Comparison of ENCODE assay signal across 26 mouse cellular contexts in genomic region chr10:67891126-67891525, GRCm38 (mm10). TPM values are rescaled to one million over a fixed set of nuclear protein-coding genes. Genes with fewer than 3 reads are reported as not detected.
A peak's percentile ranks its signal among the peaks of the same experiment; 100 is the strongest.
DNase-seq lines count a peak whose midpoint lies in the region; ATAC-seq and TF ChIP-seq lines count a peak whose summit lies in the region.
"Had no signal": no experiment of that assay in that cellular context is flagged by ENCODE, and none has a peak within 500 bp of the region (broad histone marks: within the 10 kb centered on the region; RNA-seq: fewer than 3 reads in every experiment).

No protein-coding gene starts in this region.

- no peak overlapping the region for H3K4me3 ChIP-seq in gastrocnemius, adult 2 months
- H3K4me3 ChIP-seq: embryonic facial prominence, embryonic 10.5 days; embryonic facial prominence, embryonic 13.5 days; erythroblast, embryonic 14.5 days; forebrain, embryonic 12.5 days; forebrain, embryonic 15.5 days; heart, adult 2 months; hindbrain, embryonic 12.5 days; hindbrain, embryonic 15.5 days had no signal

- no peak for TF ChIP-seq CTCF in gastrocnemius, adult 2 months (IDR thresholded peaks at IDR 0.05)

- intact Hi-C loops in gastrocnemius, adult 2 months (cut with DNase I) = no loop called here

- ATAC-seq in CD4-positive, CD25-positive, alpha-beta regulatory T cell, adult 4 months = peak; percentile 83
- peak; percentile 85 for ATAC-seq in inflammation-experienced regulatory T-cells, adult 6 months
- ATAC-seq: forebrain, embryonic 15.5 days; intestine, embryonic 16.5 days had no signal

- no peak overlapping the region for H3K27ac ChIP-seq in gastrocnemius, adult 2 months
- H3K27ac ChIP-seq: embryonic facial prominence, embryonic 10.5 days; embryonic facial prominence, embryonic 13.5 days; forebrain, embryonic 12.5 days; forebrain, embryonic 15.5 days; heart, adult 2 months; hindbrain, embryonic 12.5 days; hindbrain, embryonic 15.5 days had no signal

- peak; percentile 32 for DNase-seq in thymus, postnatal 0 days (ENCODE audit: low spot score)
- DNase-seq in thymus, postnatal 25 days = no peak
- no peak for DNase-seq in frontal cortex, postnatal 36 days (ENCODE audit: low spot score in 2 of 2)
- no peak for DNase-seq in gastrocnemius, postnatal 10 days
- no peak for DNase-seq in gastrocnemius, adult 2 months
- DNase-seq: adrenal gland, adult 8-10 months; adrenal gland, postnatal 25 days; B cell, adult 2 months; cerebellum, adult 11-12 months; cerebellum, adult 8-10 months; cerebellum, postnatal 10 days; cerebellum, postnatal 36 days; embryo, embryonic 11 days; gastrocnemius, postnatal 25 days; heart, adult 2 months had no signal

RNA-seq across cellular contexts. Expression of gene Zfp365, which starts 21.3 kb away (rescaled TPM):
- 0.90 and 1.0 TPM in 2 replicates for polyA plus RNA-seq in thymus, postnatal 0 days (2015; fragmentation: Nextera tagmentation; extraction: Ambion mirVana)
- polyA plus RNA-seq in CD4-positive, CD25-positive, alpha-beta regulatory T cell, adult 4 months (2017; shearing (Covaris generic)) = 1 to 10 TPM; 3.6 to 5.0 TPM
- polyA plus RNA-seq in inflammation-experienced regulatory T-cells, adult 6 months (2017; shearing (Covaris generic)) = 1 to 10 TPM; 3.5 to 5.9 (median 3.7) TPM
- total RNA-seq in gastrocnemius, postnatal 10 days (2021) = 1 to 10 TPM in 1 of 2 experiments, under 1 TPM in 1; 0.59 to 1.5 TPM
- under 1 TPM; 0.15 to 0.36 TPM for total RNA-seq in gastrocnemius, adult 2 months (2021)
- total RNA-seq: MEL had no signal
- polyA plus RNA-seq: erythroblast, embryonic 14.5 days had no signal
